Mouse (Mus musculus) MEL (cell line): ENCODE measurements around the gene A730071L15Rik. TPM values are rescaled to one million over a fixed set of nuclear protein-coding genes. Genes with fewer than 3 reads are reported as not detected.

Experiments
- DNase-seq: peaks from one replicate; pipeline ENCODE4 v3.0.0; 2011; ENCODE audit warnings: low read depth, low spot score
- H3K27ac ChIP-seq: 2 replicates; pipeline ENCODE4 v1.5.1; 2012; ENCODE audit warnings: low read depth, mild to moderate bottlenecking, control low read depth, low read length, moderate library complexity; ENCODE audit not compliant: control insufficient read depth
- H3K27me3 ChIP-seq, 2 experiments: fragments of 150-350 bp in 1 of 2; sonication (generic) in 1 of 2; 2 replicates each; pipeline ENCODE4 v1.6.1; 2012; ENCODE audit warnings: low read length in 2 of 2, mild to moderate bottlenecking in 2 of 2, improper control_type of control experiment in 1 of 2, moderate library complexity in 1 of 2; ENCODE audit not compliant: insufficient read depth in 2 of 2, control insufficient read depth in 1 of 2
- H3K36me3 ChIP-seq, 2 experiments: 2 replicates each; pipeline ENCODE4 v1.6.1; 2012 to 2014; ENCODE audit warnings: low read length in 2 of 2, improper control_type of control experiment in 1 of 2, inconsistent platforms in 1 of 2, mild to moderate bottlenecking in 1 of 2; ENCODE audit not compliant: insufficient read depth in 2 of 2, control insufficient read depth in 1 of 2
- H3K4me1 ChIP-seq, 2 experiments: fragments of 150-350 bp in 1 of 2; sonication (generic) in 1 of 2; 2 replicates each; pipeline ENCODE4 v1.6.1; 2012; ENCODE audit warnings: low read length in 2 of 2, improper control_type of control experiment in 1 of 2, mild to moderate bottlenecking in 1 of 2; ENCODE audit not compliant: insufficient read depth in 2 of 2, control insufficient read depth in 1 of 2
- H3K4me3 ChIP-seq, 2 experiments: fragments of 150-350 bp in 1 of 2; sonication (generic) in 1 of 2; 2 replicates each; pipeline ENCODE4 v1.5.1; 2012; ENCODE audit warnings: low read depth in 2 of 2, low read length in 2 of 2, mild to moderate bottlenecking in 2 of 2, moderate library complexity in 2 of 2, control low read depth in 1 of 2, improper control_type of control experiment in 1 of 2; ENCODE audit not compliant: control insufficient read depth in 1 of 2, insufficient read depth in 1 of 2
- H3K79me2 ChIP-seq: 2 replicates; pipeline ENCODE4 v1.6.1; 2012; ENCODE audit warnings: mild to moderate bottlenecking, low read length, moderate library complexity; ENCODE audit not compliant: control insufficient read depth, poor library complexity, insufficient read depth
- H3K9ac ChIP-seq: 2 replicates; pipeline ENCODE4 v1.6.1; 2012; ENCODE audit warnings: low read depth, mild to moderate bottlenecking, control low read depth, low read length, moderate library complexity; ENCODE audit not compliant: control insufficient read depth, poor library complexity, severe bottlenecking
- H3K9me3 ChIP-seq: fragments of 150-350 bp; sonication (generic); replicated peaks from 2 replicates; pipeline ENCODE4 v1.6.1; 2012; ENCODE audit warnings: mild to moderate bottlenecking, low read length, improper control_type of control experiment, moderate library complexity; ENCODE audit not compliant: insufficient read depth
- ELF1 ChIP-seq: IDR thresholded peaks from 2 replicates; pipeline ENCODE4 v1.6.1; 2014; ENCODE audit warnings: low read depth, mild to moderate bottlenecking, inconsistent platforms, low read length, improper control_type of control experiment, moderate library complexity
- EP300 ChIP-seq, 2 experiments: IDR thresholded peaks; 2 replicates each; pipeline ENCODE4 v1.6.1; 2011; ENCODE audit warnings: improper control_type of control experiment in 2 of 2, low read length in 2 of 2, low read depth in 1 of 2, mild to moderate bottlenecking in 1 of 2
- ETS1 ChIP-seq: IDR thresholded peaks from 2 replicates; pipeline ENCODE4 v1.6.1; 2012; ENCODE audit warnings: low read depth, mild to moderate bottlenecking, inconsistent platforms, low read length, improper control_type of control experiment, moderate library complexity
- KAT2A ChIP-seq: conservative IDR thresholded peaks from 2 replicates; pipeline ENCODE4 v1.6.1; 2012; ENCODE audit warnings: low read depth, low read length, improper control_type of control experiment, inconsistent platforms
- MAFK ChIP-seq: IDR thresholded peaks from 2 replicates; pipeline ENCODE4 v1.6.1; 2011; ENCODE audit warnings: low read depth, mild to moderate bottlenecking, low read length, improper control_type of control experiment, borderline replicate concordance
- MAX ChIP-seq: IDR thresholded peaks from 2 replicates; pipeline ENCODE4 v1.6.1; 2011; ENCODE audit warnings: low read length, improper control_type of control experiment
- MAZ ChIP-seq: IDR thresholded peaks from 2 replicates; pipeline ENCODE4 v1.6.1; 2012; ENCODE audit warnings: low read depth, mild to moderate bottlenecking, inconsistent platforms, low read length, improper control_type of control experiment
- MEF2A ChIP-seq: IDR thresholded peaks from 2 replicates; pipeline ENCODE4 v1.6.1; 2014; ENCODE audit warnings: low read depth, mild to moderate bottlenecking, inconsistent platforms, low read length, improper control_type of control experiment; ENCODE audit not compliant: poor library complexity, insufficient replicate concordance, severe bottlenecking; ENCODE audit errors: extremely low read depth
- MXI1 ChIP-seq: IDR thresholded peaks from 2 replicates; pipeline ENCODE4 v1.6.1; 2011; ENCODE audit warnings: mild to moderate bottlenecking, low read depth, low read length, improper control_type of control experiment
- MYC ChIP-seq: IDR thresholded peaks from 2 replicates; pipeline ENCODE4 v1.6.1; 2011; ENCODE audit warnings: low read depth, mild to moderate bottlenecking, low read length, improper control_type of control experiment, moderate library complexity
- NRF1 ChIP-seq: IDR thresholded peaks from 2 replicates; pipeline ENCODE4 v1.6.1; 2014; ENCODE audit warnings: low read depth, mild to moderate bottlenecking, inconsistent platforms, low read length, improper control_type of control experiment, moderate library complexity; ENCODE audit not compliant: poor library complexity, insufficient read depth, severe bottlenecking
- POLR2A ChIP-seq, 2 experiments: IDR thresholded peaks; 2 replicates each; pipeline ENCODE4 v1.6.1; 2011 to 2012; ENCODE audit warnings: low read length in 2 of 2, mild to moderate bottlenecking in 2 of 2, control low read depth in 1 of 2, improper control_type of control experiment in 1 of 2, low read depth in 1 of 2, moderate library complexity in 1 of 2; ENCODE audit not compliant: control insufficient read depth in 1 of 2, insufficient read depth in 1 of 2, poor library complexity in 1 of 2
- RCOR1 ChIP-seq: IDR thresholded peaks from 2 replicates; pipeline ENCODE4 v1.6.1; 2012; ENCODE audit warnings: low read depth, mild to moderate bottlenecking, inconsistent platforms, low read length, improper control_type of control experiment
- SIN3A ChIP-seq: IDR thresholded peaks from 2 replicates; pipeline ENCODE4 v1.6.1; 2012; ENCODE audit warnings: low read length, improper control_type of control experiment, inconsistent platforms
- SMC3 ChIP-seq: IDR thresholded peaks from 2 replicates; pipeline ENCODE4 v1.6.1; 2011; ENCODE audit warnings: low read depth, low read length, improper control_type of control experiment
- TBP ChIP-seq: IDR thresholded peaks from 2 replicates; pipeline ENCODE4 v1.8.0; 2011; ENCODE audit warnings: low read depth, low read length, improper control_type of control experiment
- USF1 ChIP-seq: IDR thresholded peaks from 2 replicates; pipeline ENCODE4 v1.6.1; 2014; ENCODE audit warnings: low read depth, mild to moderate bottlenecking, inconsistent platforms, low read length, improper control_type of control experiment, moderate library complexity
- ZC3H11A ChIP-seq: IDR thresholded peaks from 2 replicates; pipeline ENCODE4 v1.6.1; 2012; ENCODE audit warnings: low read depth, mild to moderate bottlenecking, inconsistent platforms, low read length, improper control_type of control experiment
- ZKSCAN1 ChIP-seq: IDR thresholded peaks from 2 replicates; pipeline ENCODE4 v1.6.1; 2012; ENCODE audit warnings: low read depth, mild to moderate bottlenecking, inconsistent platforms, low read length, improper control_type of control experiment, moderate library complexity
- ZMIZ1 ChIP-seq: IDR thresholded peaks from 2 replicates; pipeline ENCODE4 v1.6.1; 2012; ENCODE audit warnings: low read depth, mild to moderate bottlenecking, inconsistent platforms, low read length, improper control_type of control experiment, moderate library complexity
- ZNF384 ChIP-seq: IDR thresholded peaks from 2 replicates; pipeline ENCODE4 v1.6.1; 2012; ENCODE audit warnings: low read depth, mild to moderate bottlenecking, inconsistent platforms, low read length, improper control_type of control experiment
- polyA plus RNA-seq, 2 experiments: library from polyadenylated mRNA; stranded (reverse) in 1 of 2; unstranded in 1 of 2; fragments of >175 nt in 1 of 2; fragments of >200 nt in 1 of 2; gene quantifications; 2 replicates each; pipeline versions ENCODE4 v1.2.1 to v1.2.4; 2012; ENCODE audit warnings: low replicate concordance in 2 of 2, low read depth in 1 of 2; ENCODE audit not compliant: insufficient read length in 2 of 2, insufficient read depth in 1 of 2, missing spikeins in 1 of 2
- total RNA-seq: library from RNA; depleted of rRNA; stranded (reverse); fragments of 300-350 nt; gene quantifications from 2 replicates; pipeline ENCODE4 v1.2.3, GENCODE M21; 2012

Gene A730071L15Rik
- total and polyA plus RNA-seq, 3 experiments, result 0.13 to 0.46 TPM; not detected in 1

- no peak for TF ChIP-seq ZNF384
- TF ChIP-seq POLR2A (IDR thresholded peaks at IDR 0.05; ENCODE audit: control insufficient read depth in 1 of 2, insufficient read depth in 1 of 2, low read depth in 1 of 2, low read length in 2 of 2, poor library complexity in 1 of 2), result no peak
- no peak for TF ChIP-seq ZMIZ1
- 0 out of 2 replicates have a peak, but pooled peaks have one; percentile 25 for TF ChIP-seq MAX
- TF ChIP-seq SMC3, result peak; percentile 87
- TF ChIP-seq MAZ, result no peak
- no peak for TF ChIP-seq TBP
- TF ChIP-seq USF1, result no peak
- TF ChIP-seq ETS1, result no peak
- no peak for TF ChIP-seq KAT2A
- TF ChIP-seq ZC3H11A, result peak; percentile 74
Observed at GRCm38 (mm10) chr11:6187878-6188277, 12.0 kb upstream of the A730071L15Rik start (continued).

- Histone ChIP-seq H3K79me2 (peaks cover 55% of the 10 kb centered on the region), H3K27ac (no peak overlapping the region), H3K4me1 (peaks cover 9 to 29% of the 10 kb centered on the region in 2 experiments), H3K9me3 (no peaks in the 10 kb centered on the region), H3K27me3 (no peaks in the 10 kb centered on the region)
- no peak for TF ChIP-seq TBP
- no peak for TF ChIP-seq ZKSCAN1
- no peak for TF ChIP-seq NRF1
- TF ChIP-seq SIN3A, result no peak
- TF ChIP-seq RCOR1, result no peak
- TF ChIP-seq EP300 (IDR thresholded peaks at IDR 0.05; ENCODE audit: low read depth in 1 of 2, low read length in 2 of 2), result no peak
- TF ChIP-seq MXI1, result no peak
- no peak for TF ChIP-seq ELF1
- no peak for TF ChIP-seq MAZ
- no peak for TF ChIP-seq ZNF384
- no peak for TF ChIP-seq ZC3H11A
- TF ChIP-seq MYC, result no peak
- TF ChIP-seq ETS1, result no peak
- no peak for TF ChIP-seq MAFK
- TF ChIP-seq MEF2A, result no peak
- TF ChIP-seq SMC3, result no peak
- TF ChIP-seq, all 39 proteins: peak for 0
- DNase-seq, result no peak
- Histone ChIP-seq H3K4me3 (no peak overlapping the region), H3K9ac (no peak overlapping the region), H3K36me3 (peaks cover 3 to 22% of the 10 kb centered on the region in 2 experiments; a peak in 3 of 4 replicates)
Observed at GRCm38 (mm10) chr11:6196780-6197179, 3.0 kb upstream of the A730071L15Rik start.
